Mouse (Mus musculus): ENCODE measurements around the gene Mfsd12.
A peak's percentile ranks its signal among the peaks of the same experiment; 100 is the strongest.

The Mfsd12 gene

DNA sequence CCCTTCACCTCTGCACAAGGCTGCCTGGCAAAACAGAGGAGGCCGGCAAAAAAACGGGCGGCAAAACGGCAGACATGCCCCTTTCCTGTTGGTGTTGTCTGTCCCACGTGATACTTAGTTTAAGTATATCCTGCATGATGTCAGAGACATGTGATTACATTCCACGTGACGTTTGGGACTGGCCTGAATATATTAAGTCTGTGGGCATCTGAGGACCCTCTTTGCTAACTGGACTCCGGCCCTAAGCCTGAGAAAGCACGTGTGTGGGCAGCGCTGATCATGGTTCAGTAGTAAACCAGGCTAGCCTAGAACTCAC, 43.9 kb downstream of the Mfsd12 start:
- DNase-seq (ENCODE audit: extremely low spot score, low spot score), result no peak

DNA sequence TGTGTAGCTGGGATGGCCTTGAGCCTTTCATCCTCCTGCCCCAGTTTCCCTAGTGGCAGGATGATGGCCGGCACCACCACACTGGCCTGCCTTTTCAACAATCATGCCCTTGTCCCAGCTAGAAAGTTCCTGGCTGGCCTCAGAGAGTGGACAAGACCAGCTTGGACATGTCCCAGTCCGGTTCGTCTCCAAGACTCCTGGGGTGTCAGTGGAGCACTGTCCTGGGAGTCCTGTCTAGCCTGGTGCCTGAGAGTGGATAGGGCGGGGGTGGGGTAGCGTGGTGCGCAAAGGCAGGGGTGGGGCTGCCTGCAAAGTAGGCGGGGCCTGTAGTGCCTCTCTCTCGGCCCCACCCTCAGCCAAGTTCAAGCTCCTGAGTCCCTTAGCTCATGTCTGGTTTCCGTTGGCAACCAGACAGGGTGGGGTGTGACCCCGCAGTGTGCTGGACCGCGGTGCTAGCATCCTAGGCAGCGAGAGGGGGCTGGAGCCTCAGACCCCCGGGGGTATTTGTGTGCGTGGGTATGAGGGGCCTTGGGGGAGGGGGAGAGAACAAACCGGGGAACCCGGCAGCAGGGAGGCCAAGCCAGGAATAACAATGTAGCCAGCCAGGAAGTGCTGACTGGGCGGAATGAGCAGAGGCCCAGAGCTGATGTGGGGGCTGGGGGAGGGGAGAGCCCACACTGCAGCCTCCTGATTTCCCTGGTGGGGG, 44.4 kb downstream of the Mfsd12 start:
- peak; percentile 79 for DNase-seq (ENCODE audit: extremely low spot score, low spot score)

DNA sequence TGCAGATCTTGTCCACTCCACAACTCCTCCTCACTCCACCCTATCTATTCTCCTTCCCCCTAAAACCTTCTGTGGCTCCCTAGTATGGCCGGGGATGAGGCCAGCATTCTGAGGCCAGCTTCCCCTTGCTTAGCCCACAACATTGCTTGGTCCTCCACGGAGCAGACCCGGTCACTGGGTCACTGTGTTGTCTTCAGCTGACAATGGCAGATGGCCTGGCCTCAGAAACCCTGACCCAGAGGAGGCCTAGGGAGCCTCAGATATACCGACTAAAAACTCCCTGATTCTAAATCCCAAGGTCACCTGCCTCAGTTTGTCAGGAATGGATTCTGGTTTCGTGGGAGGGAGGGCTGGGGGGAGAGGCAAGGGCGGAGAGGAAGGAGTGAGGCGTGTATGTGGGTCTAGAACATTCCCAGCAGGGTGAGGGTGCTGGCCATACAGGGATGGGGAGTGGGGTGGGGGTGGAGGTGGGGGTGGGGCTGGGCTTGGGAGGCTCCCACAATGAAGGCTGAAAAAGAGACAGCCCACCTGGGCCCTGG, 45.0 kb downstream of the Mfsd12 start:
- DNase-seq (ENCODE audit: extremely low spot score, low spot score), result peak; percentile 56

DNA sequence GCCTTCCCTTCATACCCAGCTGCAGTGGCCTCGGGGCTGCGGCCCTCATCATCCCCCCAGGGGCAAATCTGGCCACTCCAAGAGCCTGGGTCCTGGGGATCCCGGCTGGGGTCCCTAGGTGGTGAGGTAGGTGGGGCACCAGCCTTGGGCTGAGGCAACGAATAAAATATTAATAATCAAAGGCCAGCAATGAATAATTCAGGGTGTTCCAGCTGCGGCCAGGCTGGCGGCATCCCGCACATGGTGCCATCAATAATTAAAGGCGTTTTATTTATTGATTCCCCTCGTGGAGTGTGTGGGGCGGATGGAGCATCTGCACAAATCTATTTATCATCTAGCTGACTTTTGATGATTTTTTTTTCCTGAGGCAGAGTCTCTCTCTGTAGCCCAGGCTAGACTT, 46.2 kb downstream of the Mfsd12 start:
- DNase-seq (ENCODE audit: extremely low spot score, low spot score), result no peak

DNA sequence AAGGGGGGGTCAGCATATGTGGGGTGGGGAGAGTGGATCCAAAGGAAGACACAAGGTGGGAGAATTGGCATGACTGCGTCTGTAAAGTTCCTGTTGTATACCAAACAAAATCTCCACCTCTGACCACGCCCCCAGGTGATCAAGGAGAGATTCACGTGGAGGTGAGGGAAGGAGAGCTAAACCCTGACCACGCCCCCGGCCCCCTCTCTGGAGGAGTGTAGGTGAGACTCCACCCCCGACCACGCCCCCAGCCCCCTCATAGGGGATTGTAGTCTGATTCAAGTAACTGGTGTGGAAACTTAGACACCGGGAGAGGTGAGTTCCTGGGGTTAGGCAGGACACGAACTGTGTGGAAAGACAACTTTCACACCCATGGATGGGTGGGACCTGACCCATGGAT, 46.8 kb downstream of the Mfsd12 start:
- no peak for DNase-seq (ENCODE audit: extremely low spot score, low spot score)

DNA sequence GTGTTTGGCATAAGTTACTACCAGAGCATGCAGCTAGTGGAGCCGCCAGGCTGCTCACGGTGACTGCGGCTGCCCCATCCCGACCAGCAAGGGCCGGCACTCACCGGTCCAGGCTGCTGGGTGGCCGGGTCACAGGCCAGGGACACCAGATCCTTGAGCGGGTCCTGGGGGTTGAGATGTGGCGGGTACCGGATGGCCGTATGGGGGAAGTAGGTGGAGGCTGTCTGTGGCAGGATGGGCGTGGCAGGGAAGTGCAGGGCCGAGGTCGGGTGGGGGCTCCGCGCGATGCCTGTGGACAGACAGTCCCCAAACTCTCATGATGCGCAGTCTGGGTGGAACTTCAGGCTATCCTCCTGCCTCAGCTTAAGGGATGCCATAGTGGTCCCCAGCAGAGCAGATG, 47.4 kb downstream of the Mfsd12 start:
- DNase-seq (ENCODE audit: extremely low spot score, low spot score), result no peak

DNA sequence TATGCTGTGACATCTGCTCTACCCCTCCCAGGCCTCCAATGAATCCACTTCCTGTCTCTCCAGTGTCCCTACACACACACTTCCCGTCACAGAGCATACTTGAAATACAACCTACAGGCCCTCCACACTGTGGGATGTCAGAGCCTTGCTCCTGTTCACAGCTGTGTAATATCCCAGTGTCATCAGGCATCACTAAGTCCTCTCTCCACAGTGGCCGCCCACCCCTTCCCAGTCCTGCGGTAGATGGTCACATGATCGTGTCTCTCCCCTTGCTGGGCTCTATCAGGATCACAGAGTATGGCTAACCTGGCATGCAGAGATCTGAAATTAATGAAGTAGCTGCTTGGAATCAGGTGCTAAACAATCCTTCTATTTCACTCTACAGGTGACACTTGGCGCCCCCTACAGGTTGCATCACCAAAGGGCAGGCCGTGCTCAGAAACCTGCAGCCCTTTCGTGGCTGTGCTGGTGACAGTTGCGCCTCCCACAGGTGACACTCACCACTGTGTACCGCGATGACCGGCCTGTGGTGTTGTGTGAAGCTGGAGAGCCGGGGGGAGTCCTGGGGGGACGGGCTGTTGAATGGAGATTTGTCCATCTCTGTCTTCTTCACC, 48.4 kb downstream of the Mfsd12 start:
- no peak for DNase-seq (ENCODE audit: extremely low spot score, low spot score)

DNA sequence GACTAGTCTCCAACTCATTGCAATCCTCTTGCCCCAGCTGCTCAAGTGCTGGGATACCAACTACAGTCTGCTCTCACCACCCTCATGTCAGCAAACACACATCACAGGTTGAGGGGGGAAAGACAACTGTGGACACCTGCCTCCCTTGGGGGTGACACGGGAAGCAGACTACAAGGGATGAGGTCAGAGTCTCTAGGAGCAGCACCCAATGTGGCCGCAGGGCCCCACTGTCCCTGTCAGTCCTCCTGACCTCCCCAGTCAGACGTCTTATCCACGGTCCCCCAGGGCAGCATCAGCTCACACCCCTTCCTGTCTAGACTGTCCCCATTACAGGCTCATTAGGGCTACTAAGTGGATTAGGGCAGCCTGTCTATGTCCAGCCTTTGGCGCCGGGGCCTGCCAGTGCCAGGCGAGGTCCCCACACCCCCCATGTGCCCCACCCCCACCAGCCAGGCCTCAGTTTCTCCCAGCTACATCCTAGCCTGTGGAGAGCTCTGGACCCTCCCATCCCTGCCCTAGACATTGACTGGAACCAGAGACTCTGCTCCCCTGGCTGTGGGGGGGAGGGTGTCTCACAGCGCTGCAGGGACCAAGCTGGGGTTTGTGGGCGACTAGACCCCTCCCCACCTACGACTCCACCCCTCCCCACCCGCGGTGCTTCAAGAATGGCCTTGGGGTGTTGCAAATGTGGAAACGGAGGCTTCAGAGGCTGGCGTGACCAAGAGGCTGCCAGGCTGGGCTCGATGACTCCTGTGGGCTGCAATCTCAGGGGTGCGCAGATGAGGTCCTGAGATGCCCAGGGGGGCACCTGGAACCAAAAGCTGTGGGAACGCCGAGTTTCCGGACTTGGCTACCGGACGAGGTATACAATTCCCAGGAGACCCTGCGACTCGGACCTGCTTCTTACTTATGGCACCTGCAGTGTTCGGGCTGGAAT, 49.5 kb downstream of the Mfsd12 start:
- no peak for DNase-seq (ENCODE audit: extremely low spot score, low spot score)

DNA sequence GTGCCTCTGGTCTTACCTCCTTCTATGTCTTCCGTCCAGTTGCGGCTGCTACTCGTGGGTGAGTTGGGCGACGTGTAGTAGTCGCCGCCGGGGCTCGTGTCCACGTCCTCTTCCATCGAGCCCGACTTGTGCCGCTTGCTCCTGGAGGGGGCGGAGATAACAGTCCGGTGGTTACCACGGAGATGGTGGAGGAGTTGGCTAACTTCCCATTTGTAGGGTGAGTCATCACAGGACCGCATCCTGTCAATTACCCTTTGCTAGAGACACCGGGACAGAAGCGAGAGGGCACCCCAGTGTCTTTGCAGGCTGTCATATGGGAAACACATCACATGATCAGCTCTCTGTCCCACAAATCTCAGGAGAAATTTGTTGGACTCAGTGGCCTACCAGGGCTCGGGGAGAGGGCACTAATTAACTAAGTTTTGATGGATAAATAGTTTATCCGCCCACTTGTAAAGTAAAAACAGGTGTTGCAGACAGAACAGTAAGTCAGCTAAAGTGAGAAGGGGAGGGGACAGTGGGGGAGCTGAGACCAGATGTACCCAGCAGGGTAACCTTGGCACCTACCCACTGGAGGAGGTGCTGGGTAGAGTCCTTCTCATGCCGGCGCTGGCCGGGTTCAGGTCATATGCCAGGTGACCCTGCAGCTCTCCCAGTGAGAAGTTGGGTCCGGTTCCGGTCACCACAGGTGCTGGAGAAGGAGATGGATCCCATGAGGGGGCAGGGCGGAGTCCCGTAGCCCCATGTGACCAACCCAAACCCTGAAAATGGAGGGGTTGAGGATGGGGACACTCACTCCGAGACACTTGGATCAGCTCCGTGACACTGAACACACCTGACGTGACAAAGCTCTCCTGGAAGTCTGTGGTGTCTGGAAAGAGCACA, 50.5 kb downstream of the Mfsd12 start:
- no peak for DNase-seq (ENCODE audit: extremely low spot score, low spot score)

DNA sequence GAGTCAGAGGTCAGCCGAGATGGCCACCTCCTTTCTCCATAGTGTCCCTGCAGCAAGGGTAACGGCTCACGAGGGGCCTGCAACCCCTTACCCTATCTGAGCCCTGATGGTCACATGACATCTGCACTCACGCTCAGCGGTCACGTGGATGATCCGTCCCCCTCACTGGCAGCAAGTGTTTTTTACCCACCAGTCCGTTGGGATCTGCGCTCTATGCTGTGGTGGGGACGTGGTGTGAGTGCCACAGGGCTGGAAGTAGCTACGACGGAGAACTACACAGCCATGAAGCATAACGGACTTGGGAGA, 51.1 kb downstream of the Mfsd12 start:
- no peak for DNase-seq (ENCODE audit: extremely low spot score, low spot score)

DNA sequence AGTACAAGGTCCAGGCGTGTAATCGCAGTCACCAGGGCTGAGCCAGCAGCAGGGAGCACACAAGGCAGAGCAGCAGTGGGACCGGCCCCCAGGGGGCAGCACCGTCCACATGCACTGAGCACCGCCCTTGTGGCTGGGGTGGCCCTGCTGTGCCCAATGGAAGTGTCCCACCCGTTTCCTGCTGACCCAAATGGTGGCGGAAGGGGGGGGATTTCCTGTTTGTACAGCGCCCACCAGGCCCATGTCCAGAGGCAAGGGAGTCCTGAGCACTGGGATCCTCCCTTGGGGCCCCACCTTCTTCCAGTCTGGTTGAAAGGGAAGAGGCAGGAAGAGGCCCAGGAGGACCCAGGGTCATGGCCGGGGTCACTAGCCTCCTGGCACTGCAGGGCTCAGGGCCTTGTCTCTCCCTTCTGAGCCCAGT, 51.6 kb downstream of the Mfsd12 start:
- DNase-seq (ENCODE audit: extremely low spot score, low spot score), result peak; percentile 81

DNA sequence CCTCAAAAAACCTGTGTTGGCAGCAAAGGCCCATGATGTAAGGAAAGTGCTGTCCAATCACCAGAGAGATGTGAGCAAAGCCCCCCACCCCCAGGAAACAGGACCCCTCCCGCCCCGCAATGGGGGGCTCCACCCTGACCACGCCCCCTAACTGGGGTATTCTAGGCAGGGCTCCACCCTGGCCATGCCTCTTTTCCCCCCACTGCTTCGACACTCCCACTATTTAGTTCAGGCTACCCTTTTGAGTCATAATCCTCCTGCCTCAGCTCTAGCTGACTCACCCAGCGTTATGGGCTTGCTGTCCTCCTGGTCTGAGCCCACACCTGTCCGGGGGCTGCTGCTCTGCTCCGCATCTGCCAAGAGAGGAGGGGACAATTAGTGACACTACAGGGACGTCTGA, 52.0 kb downstream of the Mfsd12 start:
- no peak for DNase-seq (ENCODE audit: extremely low spot score, low spot score)

DNA sequence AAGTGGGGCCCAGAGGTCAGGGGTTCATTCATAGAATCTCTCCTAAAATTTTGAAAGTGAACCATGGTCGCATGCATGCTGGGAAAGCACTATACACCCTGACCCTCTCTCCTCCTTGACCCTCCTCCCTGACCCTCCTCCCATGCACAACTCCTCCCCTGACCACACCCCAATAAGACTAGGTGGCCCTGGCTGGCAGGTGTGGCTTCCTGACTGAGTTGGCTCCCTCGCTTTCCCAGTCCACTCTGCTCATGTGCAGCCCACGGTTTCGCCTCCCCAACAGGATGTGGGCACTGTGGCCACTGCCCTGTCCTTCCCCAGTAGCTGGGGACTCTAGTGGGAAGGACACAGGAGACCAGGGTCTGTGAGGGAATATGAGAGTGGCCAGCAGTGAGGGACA, 53.1 kb downstream of the Mfsd12 start:
- no peak for DNase-seq (ENCODE audit: extremely low spot score, low spot score)

DNA sequence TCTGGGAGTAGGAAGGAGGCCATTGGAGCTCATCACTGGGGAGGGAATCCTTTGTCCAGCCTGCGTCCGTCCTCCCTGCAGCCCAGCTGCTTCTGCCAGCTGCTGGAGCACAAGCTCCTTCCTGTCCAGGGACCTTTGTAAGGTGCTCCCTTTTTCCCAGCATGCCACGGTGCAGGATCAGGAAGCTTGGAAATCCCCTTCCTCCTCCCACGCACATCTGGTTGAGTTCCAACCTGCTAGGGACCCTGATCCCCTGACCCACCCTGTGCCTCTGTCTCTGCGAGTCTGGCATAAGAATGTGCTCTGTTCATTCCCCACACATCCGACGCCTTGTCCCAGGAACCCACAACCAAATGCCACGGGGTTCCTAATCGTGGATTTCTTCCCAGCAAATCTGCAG, 53.7 kb downstream of the Mfsd12 start:
- no peak for DNase-seq (ENCODE audit: extremely low spot score, low spot score)

DNA sequence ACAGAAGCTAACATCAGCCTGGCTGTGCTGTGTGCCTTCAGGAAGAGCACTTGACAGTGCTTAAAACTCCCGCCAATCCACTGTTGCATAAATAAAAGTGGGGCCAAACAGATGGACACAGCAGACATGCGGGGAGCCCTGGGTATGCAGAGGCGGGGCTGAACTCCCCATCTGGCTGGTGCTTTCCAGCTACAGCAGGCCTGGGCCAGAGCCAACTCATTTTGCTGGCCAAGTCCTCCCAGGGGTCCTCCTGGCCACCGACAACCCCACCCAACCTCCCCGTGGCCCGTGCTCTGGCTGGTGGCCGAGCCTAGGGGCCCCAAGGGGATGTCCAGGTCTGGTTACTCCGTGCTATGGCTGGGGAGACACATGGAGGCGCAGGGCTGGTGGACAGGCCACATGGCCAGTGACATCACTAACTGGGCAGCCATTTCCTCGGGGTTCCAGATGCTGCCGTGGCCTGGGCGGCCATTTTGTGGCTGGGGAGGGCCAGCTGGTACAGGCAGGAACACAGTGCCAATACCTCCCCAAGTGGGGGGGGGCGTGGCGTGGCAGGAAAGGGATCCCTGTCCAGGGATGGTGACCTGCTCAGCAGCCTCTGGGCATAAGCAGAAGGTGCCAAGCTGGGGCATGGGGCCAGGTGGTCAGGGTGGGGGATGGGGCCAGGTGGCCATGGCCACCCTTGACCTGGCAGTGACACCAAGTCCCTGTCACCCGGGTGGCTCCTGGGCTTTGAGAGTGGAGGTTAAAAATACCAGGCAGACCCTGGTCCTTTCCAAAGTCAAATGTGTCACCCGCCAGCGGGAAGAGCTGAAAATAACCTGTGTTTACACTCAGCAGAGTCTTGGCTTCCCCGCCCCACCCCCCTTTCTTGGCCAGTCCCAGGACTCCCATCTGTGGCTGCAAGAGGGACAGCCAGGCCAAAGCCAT, 54.4 kb downstream of the Mfsd12 start:
- DNase-seq (ENCODE audit: extremely low spot score, low spot score), result no peak

DNA sequence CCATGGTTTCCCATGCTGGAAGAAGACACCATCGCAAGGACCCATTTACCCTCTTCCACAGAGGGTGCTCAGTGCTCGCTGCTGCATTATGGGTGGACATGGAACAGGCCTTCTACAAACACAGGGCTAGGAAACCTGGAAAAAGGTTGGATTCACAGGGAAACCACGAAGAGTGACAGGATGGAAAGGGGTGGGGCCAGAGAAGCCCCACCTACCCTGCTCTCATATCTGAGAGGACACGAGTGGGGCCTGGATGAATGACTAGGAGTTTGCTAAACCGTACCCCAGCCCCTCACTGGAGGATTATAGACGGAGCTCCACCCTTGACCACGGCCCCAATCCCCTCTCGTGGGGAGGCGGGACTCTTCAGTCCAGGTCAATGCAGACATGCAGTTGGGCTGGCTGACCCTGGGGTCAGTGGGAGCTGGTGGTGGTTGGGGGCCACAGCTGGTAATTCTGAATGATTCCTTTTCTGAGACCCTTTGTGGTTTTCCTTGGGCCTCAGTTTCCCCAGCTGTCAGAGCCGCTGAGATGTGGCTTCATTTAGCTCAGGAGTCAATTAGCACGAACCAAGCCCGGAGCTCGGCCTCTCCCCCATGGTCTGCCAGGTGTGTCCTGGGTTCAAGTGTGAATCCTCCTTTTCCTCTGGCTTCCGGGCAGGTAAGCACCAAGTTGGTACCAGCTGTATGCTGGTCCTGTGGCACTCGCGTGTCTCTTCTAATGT, 55.5 kb downstream of the Mfsd12 start:
- no peak for DNase-seq (ENCODE audit: extremely low spot score, low spot score)

DNA sequence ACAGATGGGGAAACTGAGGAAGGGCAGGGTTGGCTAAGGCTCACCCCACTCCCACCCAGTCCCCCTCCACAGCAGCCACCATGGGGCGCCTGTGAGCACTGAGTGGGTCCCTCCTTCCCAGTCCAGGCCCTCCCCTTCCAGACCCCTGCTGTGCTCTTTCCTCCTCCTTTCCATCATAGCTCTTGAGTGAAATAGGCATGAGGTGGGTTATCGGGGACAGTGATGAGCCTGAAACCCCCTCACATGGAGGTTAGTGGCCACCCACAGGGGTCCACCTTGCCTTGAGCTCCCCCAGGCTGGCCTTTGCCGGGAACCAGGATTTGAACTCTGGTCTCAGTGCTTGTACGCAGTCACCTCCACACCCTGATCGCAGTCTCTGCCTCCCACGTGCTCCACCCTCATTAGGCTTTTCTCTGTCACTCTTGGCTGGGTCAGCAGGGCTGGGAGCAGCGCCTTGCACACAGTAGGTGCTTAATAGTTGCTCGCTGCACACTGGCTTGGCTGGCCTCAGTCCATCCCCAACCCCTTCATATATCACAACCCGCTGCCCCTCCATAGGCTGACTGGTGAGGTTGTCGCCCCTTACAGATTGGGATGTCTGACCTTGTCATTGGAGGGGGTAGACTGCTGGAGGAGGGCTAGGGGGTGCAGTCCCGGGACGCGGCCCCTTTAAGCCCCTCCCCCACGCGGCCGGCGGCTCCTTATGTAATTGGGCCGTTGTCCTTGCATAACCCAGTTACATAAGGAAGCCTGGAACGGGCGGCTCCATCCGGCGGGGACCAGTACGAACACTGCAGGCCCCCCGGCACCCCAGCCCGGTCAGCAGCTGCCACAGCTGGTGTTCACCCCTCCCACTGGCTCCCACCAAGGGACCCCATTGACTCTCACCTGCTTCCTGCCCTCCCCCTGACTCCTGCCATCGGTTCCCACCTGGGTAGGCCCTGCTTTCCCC, 56.3 kb downstream of the Mfsd12 start:
- DNase-seq (ENCODE audit: extremely low spot score, low spot score), result no peak

DNA sequence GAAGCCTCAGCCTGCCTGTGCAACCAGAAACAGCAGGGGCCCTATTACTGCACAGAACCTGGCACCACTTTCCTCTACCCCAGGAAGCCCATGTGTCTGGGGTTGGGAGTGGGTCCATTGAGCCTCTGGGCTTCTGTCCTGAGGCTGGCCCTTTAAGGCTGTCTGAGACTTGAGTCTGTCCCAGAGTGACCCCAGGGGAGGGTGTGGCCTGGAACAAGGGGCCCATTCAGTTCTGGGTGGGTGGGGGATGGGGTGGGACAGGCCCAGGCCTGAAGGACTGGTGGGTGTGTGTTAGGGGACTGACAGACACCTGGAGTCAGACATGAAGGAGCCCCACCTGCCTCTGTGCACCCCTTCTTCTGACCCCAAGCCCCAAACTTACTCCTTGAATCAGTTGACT, 57.4 kb downstream of the Mfsd12 start:
- no peak for DNase-seq (ENCODE audit: extremely low spot score, low spot score)

DNA sequence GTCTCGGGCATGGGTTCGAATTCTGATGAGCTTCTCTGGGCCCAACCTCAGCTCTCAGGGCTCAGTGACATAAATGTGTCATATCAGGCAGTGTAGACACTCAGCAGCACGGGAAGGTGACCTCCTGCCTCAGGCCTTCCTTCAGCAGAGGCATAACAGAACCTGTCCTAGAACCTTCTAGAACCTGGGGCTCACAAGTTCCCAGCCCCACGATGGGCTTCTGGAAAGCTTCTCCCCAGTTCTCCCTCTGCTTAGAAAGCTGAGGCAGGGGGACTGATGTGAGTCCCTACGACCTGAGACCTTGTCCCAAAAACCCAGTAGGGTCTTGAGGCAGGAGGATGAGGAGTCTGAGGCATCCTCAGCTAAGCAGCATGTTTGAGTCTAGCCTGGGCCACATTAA, 57.9 kb downstream of the Mfsd12 start:
- no peak for DNase-seq (ENCODE audit: extremely low spot score, low spot score)
